Mouse (Mus musculus) kidney, embryonic 15.5 days (tissue): ENCODE measurements at regions not wholly inside any gene's neighbourhood (a gene's known extent, or its start where the extent isn't known, plus 50 kb on each side); places are given as distances from the start of the nearest gene placed in this dataset.

Source experiments
- ATAC-seq: fragments of 200-750 bp; cut with Nextera tagmentation; replicated peaks from 2 replicates; pipeline ENCODE4 v1.8.0; 2017; ENCODE audit warnings: moderate TSS enrichment; ENCODE audit not compliant: low FRiP score
- H3K27ac ChIP-seq: fragments of 300-500 bp; sonication (generic); 2 replicates; pipeline ENCODE4 v1.5.1; 2015; ENCODE audit warnings: mild to moderate bottlenecking, inconsistent platforms
- H3K27me3 ChIP-seq: fragments of 300-500 bp; sonication (generic); 2 replicates; pipeline ENCODE4 v1.6.1; 2015; ENCODE audit warnings: inconsistent platforms
- H3K36me3 ChIP-seq: fragments of 300-500 bp; sonication (generic); 2 replicates; pipeline ENCODE4 v1.6.1; 2015; ENCODE audit warnings: inconsistent platforms
- H3K4me1 ChIP-seq: fragments of 300-500 bp; sonication (generic); 2 replicates; pipeline ENCODE4 v1.6.1; 2015; ENCODE audit warnings: inconsistent platforms
- H3K4me2 ChIP-seq: fragments of 300-500 bp; sonication (generic); 2 replicates; pipeline ENCODE4 v1.6.1; 2015; ENCODE audit warnings: moderate library complexity, mild to moderate bottlenecking, inconsistent platforms
- H3K4me3 ChIP-seq: fragments of 300-500 bp; sonication (generic); replicated peaks from 2 replicates; pipeline ENCODE4 v1.5.1; 2015; ENCODE audit warnings: mild to moderate bottlenecking, inconsistent platforms
- H3K9ac ChIP-seq: fragments of 300-500 bp; sonication (generic); 2 replicates; pipeline ENCODE4 v1.6.1; 2015; ENCODE audit warnings: mild to moderate bottlenecking, inconsistent platforms
- H3K9me3 ChIP-seq: fragments of 300-500 bp; sonication (generic); replicated peaks from 2 replicates; pipeline ENCODE4 v1.6.1; 2016; ENCODE audit warnings: inconsistent platforms
- WGBS: fragments of 180-500 bp; shearing (Covaris S2); methylation state at CpG from one replicate; pipeline ENCODE4 v1.1.7; 2015; ENCODE audit warnings: mixed read lengths; 5-methylcytosine and 5-hydroxymethylcytosine counted together

DNA sequence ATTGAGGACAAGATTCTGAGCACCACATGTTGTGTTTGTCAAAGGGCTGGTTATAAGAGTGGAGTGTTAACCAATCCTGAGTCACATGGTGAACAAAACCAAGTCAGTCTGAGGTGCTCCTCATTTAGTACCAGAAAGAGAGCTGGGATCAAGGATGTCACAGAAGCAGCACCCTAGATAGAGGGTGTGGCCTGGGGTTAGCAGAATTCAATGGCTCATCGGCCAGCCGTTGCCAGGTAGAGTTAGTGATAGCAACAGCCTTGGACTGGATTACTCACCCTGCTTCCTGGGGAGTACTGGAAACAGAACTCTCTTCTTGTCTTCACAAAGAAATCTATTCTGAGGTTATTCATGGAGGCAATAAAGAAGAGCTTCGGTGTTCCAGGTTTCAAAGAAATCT, 318.9 kb downstream of the Isl1 start:
- Histone ChIP-seq H3K4me3 (no peak overlapping the region), H3K4me1 (no peaks in the 10 kb centered on the region), H3K9ac (no peak overlapping the region), H3K27me3 (no peaks in the 10 kb centered on the region), H3K4me2 (no peak overlapping the region), H3K27ac (no peak overlapping the region), H3K9me3 (no peaks in the 10 kb centered on the region), H3K36me3 (no peaks in the 10 kb centered on the region)
- WGBS, result 67% methylated on average over 3 of the region's 3 CpGs
- no peak for ATAC-seq

DNA sequence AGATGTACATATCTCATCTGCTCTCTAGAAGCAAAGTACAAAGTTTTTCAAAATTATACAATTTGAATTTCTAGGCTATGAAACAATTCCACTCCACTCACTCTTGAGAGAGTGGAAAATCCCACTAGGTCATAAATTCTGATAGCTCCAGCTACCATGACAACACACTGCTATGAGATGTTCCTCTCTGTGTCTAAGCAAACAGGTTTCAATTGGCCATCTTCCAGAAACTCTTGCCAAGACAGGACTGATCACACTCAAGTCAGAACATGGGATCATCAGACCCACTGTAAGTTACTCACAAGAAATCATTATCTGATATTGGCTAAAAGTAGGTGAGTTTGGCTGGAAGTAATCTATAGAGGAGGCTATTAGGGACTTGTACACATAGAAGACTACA, 320.4 kb downstream of the Isl1 start:
- H3K4me2 ChIP-seq, result no peak overlapping the region
- H3K27ac ChIP-seq, result no peak overlapping the region
- H3K9me3 ChIP-seq, result no peaks in the 10 kb centered on the region
- no peaks in the 10 kb centered on the region for H3K4me1 ChIP-seq
- no peak overlapping the region for H3K9ac ChIP-seq
- no peak overlapping the region for H3K4me3 ChIP-seq
- H3K27me3 ChIP-seq, result no peaks in the 10 kb centered on the region
- no peak for ATAC-seq
- H3K36me3 ChIP-seq, result no peaks in the 10 kb centered on the region

DNA sequence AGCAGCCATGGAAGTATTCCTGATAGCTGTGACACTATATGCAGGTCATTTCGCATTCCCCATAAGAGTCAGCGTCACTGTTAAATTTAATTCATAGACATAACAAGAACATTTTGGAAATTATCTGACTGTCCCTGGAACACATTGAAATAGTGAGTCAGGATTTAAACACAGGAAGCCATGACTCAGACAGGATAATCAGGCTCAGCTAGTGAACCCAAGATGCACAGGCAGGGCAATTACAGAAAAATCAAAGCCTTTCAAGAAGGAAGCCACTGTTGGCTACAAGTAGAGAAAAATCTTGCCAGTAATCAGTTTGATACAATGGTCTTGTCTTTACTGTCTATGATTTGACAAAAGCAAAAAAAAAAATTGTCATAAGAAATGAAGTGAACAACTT, 323.2 kb downstream of the Isl1 start:
- no peak overlapping the region for H3K4me2 ChIP-seq
- H3K36me3 ChIP-seq, result no peaks in the 10 kb centered on the region
- H3K27me3 ChIP-seq, result no peaks in the 10 kb centered on the region
- no peaks in the 10 kb centered on the region for H3K4me1 ChIP-seq
- H3K9ac ChIP-seq, result no peak overlapping the region
- no peaks in the 10 kb centered on the region for H3K9me3 ChIP-seq
- 90% methylated on average over 2 of the region's 2 CpGs for WGBS
- no peak overlapping the region for H3K27ac ChIP-seq
- H3K4me3 ChIP-seq, result no peak overlapping the region
- ATAC-seq, result no peak

DNA sequence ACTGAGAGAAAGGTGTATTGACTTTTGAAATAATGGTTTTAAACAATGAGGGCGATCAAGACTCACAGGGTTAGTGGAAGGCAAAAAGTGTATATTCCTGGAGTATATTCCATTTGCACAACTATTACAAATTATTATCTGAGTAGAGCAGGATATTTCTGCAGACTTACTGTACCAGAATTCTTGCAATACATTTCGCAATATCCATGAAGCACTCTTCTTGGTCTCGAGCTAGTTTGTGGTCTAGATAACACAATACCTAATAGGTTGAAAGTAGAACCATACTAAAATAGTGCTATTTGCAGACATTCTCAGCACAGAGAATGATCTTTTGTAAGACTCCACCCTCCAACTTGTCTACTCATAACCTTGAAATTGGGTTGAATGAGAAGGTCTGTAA, 323.8 kb downstream of the Isl1 start:
- WGBS, result 91% methylated on average over 3 of the region's 3 CpGs
- H3K9ac ChIP-seq, result no peak overlapping the region
- H3K27me3 ChIP-seq, result no peaks in the 10 kb centered on the region
- no peak overlapping the region for H3K4me3 ChIP-seq
- no peaks in the 10 kb centered on the region for H3K36me3 ChIP-seq
- H3K9me3 ChIP-seq, result no peaks in the 10 kb centered on the region
- H3K4me2 ChIP-seq, result no peak overlapping the region
- no peaks in the 10 kb centered on the region for H3K4me1 ChIP-seq
- no peak for ATAC-seq
- no peak overlapping the region for H3K27ac ChIP-seq

DNA sequence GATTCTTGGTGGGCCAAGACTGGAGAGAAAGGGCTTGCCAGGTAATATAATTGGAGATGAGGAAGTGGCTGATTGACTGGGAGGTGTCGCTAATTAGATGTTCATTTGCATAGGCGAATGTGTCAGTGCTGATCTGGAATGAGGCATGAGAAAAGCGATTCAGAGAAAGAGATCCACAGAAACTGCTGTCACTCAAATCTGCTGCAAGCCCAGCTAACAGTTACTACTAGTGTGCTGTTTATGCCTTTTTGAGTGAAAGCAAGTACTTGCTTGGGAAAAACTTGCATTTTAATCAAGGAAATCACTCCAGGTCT, 331.6 kb downstream of the Isl1 start:
- no peak overlapping the region for H3K4me3 ChIP-seq
- ATAC-seq, result no peak
- WGBS, result 33% methylated on average over 3 of the region's 3 CpGs
- no peaks in the 10 kb centered on the region for H3K9me3 ChIP-seq
- no peak overlapping the region for H3K9ac ChIP-seq
- H3K36me3 ChIP-seq, result no peaks in the 10 kb centered on the region
- no peaks in the 10 kb centered on the region for H3K4me1 ChIP-seq
- no peaks in the 10 kb centered on the region for H3K27me3 ChIP-seq
- no peak overlapping the region for H3K27ac ChIP-seq
- no peak overlapping the region for H3K4me2 ChIP-seq

DNA sequence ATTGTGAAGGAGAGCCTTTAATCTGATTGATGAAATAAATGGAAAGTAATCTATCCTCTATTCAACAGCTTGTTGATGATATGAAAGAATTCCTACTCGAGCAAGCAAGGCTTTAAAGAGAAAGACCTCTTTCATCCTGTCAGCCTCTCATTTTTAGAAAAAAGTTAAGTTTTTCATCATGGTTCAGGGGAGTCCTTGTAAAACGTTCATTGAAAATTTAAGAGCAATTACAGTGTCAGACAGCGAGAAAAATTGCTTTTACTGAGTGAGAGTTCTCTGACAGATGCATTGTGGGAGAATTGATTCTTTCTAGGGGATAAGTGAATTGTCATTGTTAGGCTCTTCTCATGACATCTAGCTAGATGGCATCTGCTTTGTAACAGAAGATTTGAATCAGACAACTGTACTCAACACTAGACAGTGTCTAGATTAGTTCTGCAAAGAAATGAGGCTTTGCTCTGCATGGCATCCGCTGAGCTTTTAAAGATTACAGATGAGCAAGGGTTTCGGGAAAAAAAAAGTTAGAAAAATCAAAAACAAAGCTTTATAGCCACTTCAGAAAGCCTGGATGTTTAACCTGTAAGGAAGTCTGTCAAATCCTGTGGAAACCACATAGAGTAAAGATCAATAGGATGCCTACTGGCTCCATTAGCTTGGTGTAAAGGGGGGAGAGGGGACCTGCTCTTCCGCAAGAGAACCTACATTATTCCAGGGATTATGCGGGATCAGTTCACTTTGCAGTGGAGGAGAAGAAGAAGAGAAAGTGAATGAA, 332.2 kb downstream of the Isl1 start:
- Histone ChIP-seq H3K27me3 (no peaks in the 10 kb centered on the region), H3K4me1 (no peaks in the 10 kb centered on the region), H3K9ac (no peak overlapping the region), H3K4me2 (no peak overlapping the region), H3K9me3 (no peaks in the 10 kb centered on the region), H3K4me3 (no peak overlapping the region), H3K36me3 (no peaks in the 10 kb centered on the region), H3K27ac (no peak overlapping the region)
- WGBS, result 54% methylated on average over 7 of the region's 7 CpGs
- ATAC-seq, result no peak
